Mouse (Mus musculus) hindbrain, embryonic 12.5 days (tissue): ENCODE data around the gene Gm37240. TPM values are rescaled to one million over a fixed set of nuclear protein-coding genes. Genes with fewer than 3 reads are reported as not detected.

ENCODE experiments used
- ATAC-seq: fragments of 200-750 bp; cut with Nextera tagmentation; 2 replicates; pipeline ENCODE4 v1.8.0; 2017; ENCODE audit warnings: moderate TSS enrichment; ENCODE audit not compliant: low FRiP score
- H3K27ac ChIP-seq: fragments of 300-500 bp; sonication (generic); 2 replicates; pipeline ENCODE4 v1.5.1; 2016; ENCODE audit warnings: mild to moderate bottlenecking
- H3K27me3 ChIP-seq: fragments of 300-500 bp; sonication (generic); 2 replicates; pipeline ENCODE4 v1.6.1; 2016; ENCODE audit warnings: mild to moderate bottlenecking
- H3K36me3 ChIP-seq: fragments of 300-500 bp; sonication (generic); 2 replicates; pipeline ENCODE4 v1.6.1; 2016; ENCODE audit warnings: mild to moderate bottlenecking
- H3K4me1 ChIP-seq: fragments of 300-500 bp; sonication (generic); 2 replicates; pipeline ENCODE4 v1.6.1; 2016
- H3K4me2 ChIP-seq: fragments of 300-500 bp; sonication (generic); replicated peaks from 2 replicates; pipeline ENCODE4 v1.6.1; 2016; ENCODE audit warnings: mild to moderate bottlenecking
- H3K4me3 ChIP-seq: fragments of 300-500 bp; sonication (generic); 2 replicates; pipeline ENCODE4 v1.5.1; 2016; ENCODE audit warnings: mild to moderate bottlenecking
- H3K9ac ChIP-seq: fragments of 300-500 bp; sonication (generic); 2 replicates; pipeline ENCODE4 v1.6.1; 2016; ENCODE audit warnings: mild to moderate bottlenecking, moderate library complexity
- H3K9me3 ChIP-seq: fragments of 300-500 bp; sonication (generic); replicated peaks from 2 replicates; pipeline ENCODE4 v1.6.1; 2016; ENCODE audit warnings: mild to moderate bottlenecking
- WGBS: fragments of 180-500 bp; shearing (Covaris S2); methylation state at CpG from one replicate; pipeline ENCODE4 v1.1.7; 2016; 5-methylcytosine and 5-hydroxymethylcytosine counted together
- polyA plus RNA-seq: library from polyadenylated mRNA; unstranded; fragments of >200 nt; fragmentation: Nextera tagmentation; extraction: Ambion mirVana; gene quantifications from 2 replicates; pipeline ENCODE4 v1.2.1, GENCODE M21; 2016

Gene Gm37240
- polyA plus RNA-seq, 1 experiment from 2014 or later = 3.3 TPM

DNA sequence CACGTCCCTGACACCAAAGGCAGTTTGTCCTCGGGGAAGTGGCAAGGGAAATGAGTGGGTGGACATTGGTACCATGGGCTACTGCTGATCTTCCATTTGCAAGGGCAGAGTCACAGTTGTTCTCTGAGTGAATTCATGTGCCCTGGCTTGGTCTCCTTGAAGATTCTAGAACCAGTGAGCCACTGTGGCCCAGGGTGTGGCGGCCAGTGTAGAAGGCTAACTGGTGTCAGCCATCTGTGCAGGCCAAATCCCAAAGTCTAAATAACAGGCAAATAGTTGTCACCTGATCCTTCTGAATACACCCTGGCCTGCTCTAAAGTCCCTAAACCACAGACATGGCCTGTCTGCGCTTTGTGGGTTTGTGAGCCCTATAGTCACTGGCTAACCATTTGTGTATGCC is 898.4 kb downstream of the Gm37240 start:
- H3K36me3 ChIP-seq = no peaks in the 10 kb centered on the region
- 89% methylated on average over 4 of the region's 4 CpGs for WGBS
- no peaks in the 10 kb centered on the region for H3K4me1 ChIP-seq
- H3K27ac ChIP-seq = no peak overlapping the region
- H3K9me3 ChIP-seq = no peaks in the 10 kb centered on the region
- no peak for ATAC-seq
- no peak overlapping the region for H3K4me3 ChIP-seq
- H3K4me2 ChIP-seq = no peak overlapping the region
- no peak overlapping the region for H3K9ac ChIP-seq
- no peaks in the 10 kb centered on the region for H3K27me3 ChIP-seq

GRCm38 (mm10) chr3:84985121-84985625 is 902.1 kb downstream of the Gm37240 start:
- peaks cover under 1% of the 10 kb centered on the region; the same call in 1 of the 2 replicates for H3K36me3 ChIP-seq
- WGBS = 85% methylated on average over 8 of the region's 8 CpGs
- H3K27me3 ChIP-seq = no peaks in the 10 kb centered on the region
- H3K9ac ChIP-seq = no peak overlapping the region
- H3K4me3 ChIP-seq = no peak overlapping the region
- no peak overlapping the region for H3K4me2 ChIP-seq
- no peak overlapping the region for H3K27ac ChIP-seq
- H3K9me3 ChIP-seq = no peaks in the 10 kb centered on the region
- no peaks in the 10 kb centered on the region for H3K4me1 ChIP-seq
- ATAC-seq = no peak

- WGBS = 82% methylated on average over 4 of the region's 4 CpGs
Observed at GRCm38 (mm10) chr3:84982688-84983087, 904.6 kb downstream of the Gm37240 start.

GRCm38 (mm10) chr3:84980158-84980557 is 907.2 kb downstream of the Gm37240 start:
- H3K4me1 ChIP-seq = no peaks in the 10 kb centered on the region
- no peak overlapping the region for H3K9ac ChIP-seq
- H3K4me3 ChIP-seq = no peak overlapping the region
- no peak for ATAC-seq
- no peaks in the 10 kb centered on the region for H3K9me3 ChIP-seq
- peaks cover 23% of the 10 kb centered on the region for H3K36me3 ChIP-seq
- H3K4me2 ChIP-seq = no peak overlapping the region
- H3K27ac ChIP-seq = no peak overlapping the region
- no peaks in the 10 kb centered on the region for H3K27me3 ChIP-seq
- 97% methylated on average over 2 of the region's 2 CpGs for whole genome bisulfite sequencing

More at GRCm38 (mm10) chr3:84982688-84983087, 904.6 kb downstream of the Gm37240 start:
- Histone ChIP-seq H3K4me1 (no peaks in the 10 kb centered on the region), H3K9ac (no peak overlapping the region), H3K9me3 (no peaks in the 10 kb centered on the region), H3K4me2 (no peak overlapping the region), H3K36me3 (peaks cover 9% of the 10 kb centered on the region), H3K4me3 (no peak overlapping the region), H3K27ac (no peak overlapping the region), H3K27me3 (no peaks in the 10 kb centered on the region)
- ATAC-seq = no peak

DNA sequence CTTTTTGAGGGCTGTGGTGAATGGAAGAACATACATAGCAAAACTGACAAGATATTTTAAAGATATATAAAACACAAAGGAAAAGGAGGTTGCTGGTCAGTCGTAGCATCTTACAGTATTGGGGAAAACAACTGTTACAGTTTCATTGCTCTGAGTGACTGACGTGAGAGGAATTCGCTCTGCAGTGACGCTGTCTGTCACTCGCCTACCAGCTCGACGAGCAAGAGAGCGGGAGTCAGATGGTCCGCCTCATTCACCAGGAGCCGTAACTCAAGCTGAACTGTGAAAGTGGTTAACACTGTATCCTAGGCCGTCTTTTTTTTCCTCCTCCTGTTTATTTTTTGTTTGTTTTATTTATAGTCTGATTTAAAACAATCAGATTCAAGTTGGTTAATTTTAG is 908.6 kb downstream of the Gm37240 start:
- WGBS = 88% methylated on average over 11 of the region's 11 CpGs
- no peak overlapping the region for H3K9ac ChIP-seq

GRCm38 (mm10) chr3:84974193-84974592 is 913.1 kb downstream of the Gm37240 start:
- Histone ChIP-seq H3K36me3 (peaks cover 42% of the 10 kb centered on the region), H3K4me3 (no peak overlapping the region), H3K4me2 (no peak overlapping the region), H3K27me3 (no peaks in the 10 kb centered on the region), H3K9ac (no peak overlapping the region), H3K4me1 (no peaks in the 10 kb centered on the region), H3K27ac (no peak overlapping the region), H3K9me3 (no peaks in the 10 kb centered on the region)
- WGBS = 85% methylated on average over 9 of the region's 9 CpGs
- ATAC-seq = no peak

More for the DNA sequence above, 908.6 kb downstream of the Gm37240 start:
- H3K27ac ChIP-seq = no peak overlapping the region
- no peaks in the 10 kb centered on the region for H3K9me3 ChIP-seq
- H3K4me3 ChIP-seq = no peak overlapping the region
- H3K27me3 ChIP-seq = no peaks in the 10 kb centered on the region
- no peak overlapping the region for H3K4me2 ChIP-seq
- H3K4me1 ChIP-seq = no peaks in the 10 kb centered on the region
- no peak for ATAC-seq
- peaks cover 27% of the 10 kb centered on the region for H3K36me3 ChIP-seq

- Histone ChIP-seq H3K36me3 (peaks cover 53% of the 10 kb centered on the region), H3K9ac (no peak overlapping the region), H3K27me3 (no peaks in the 10 kb centered on the region)
Observed at GRCm38 (mm10) chr3:84972881-84973280, 914.4 kb downstream of the Gm37240 start.

DNA sequence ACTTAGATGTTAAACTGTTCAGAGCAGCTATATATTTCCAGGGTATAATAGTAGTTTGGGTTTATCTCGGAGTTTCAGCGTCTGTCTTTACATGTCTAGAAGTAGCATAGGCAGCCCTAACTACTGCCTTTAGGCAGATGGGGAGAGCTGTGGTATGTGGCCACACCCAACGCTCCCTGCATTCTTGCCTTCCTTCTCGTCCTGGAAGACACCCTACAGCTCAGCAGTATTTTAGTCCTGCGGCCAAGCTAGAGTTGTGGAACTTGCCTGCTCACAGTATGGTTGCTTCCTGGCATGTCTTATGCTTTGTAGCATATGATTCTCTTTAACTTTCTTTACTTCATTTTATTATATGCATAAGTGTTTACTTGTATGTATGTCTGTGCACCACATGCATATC is 915.8 kb downstream of the Gm37240 start:
- H3K9ac ChIP-seq = no peak overlapping the region
- no peak overlapping the region for H3K4me3 ChIP-seq
- no peak for ATAC-seq
- WGBS = 83% methylated on average over 5 of the region's 5 CpGs
- H3K9me3 ChIP-seq = no peaks in the 10 kb centered on the region
- no peak overlapping the region for H3K27ac ChIP-seq
- no peaks in the 10 kb centered on the region for H3K4me1 ChIP-seq
- H3K4me2 ChIP-seq = no peak overlapping the region
- H3K27me3 ChIP-seq = no peaks in the 10 kb centered on the region
- peaks cover 52% of the 10 kb centered on the region for H3K36me3 ChIP-seq

More at GRCm38 (mm10) chr3:84972881-84973280, 914.4 kb downstream of the Gm37240 start:
- Histone ChIP-seq H3K4me1 (no peaks in the 10 kb centered on the region), H3K4me3 (no peak overlapping the region), H3K27ac (no peak overlapping the region), H3K9me3 (no peaks in the 10 kb centered on the region), H3K4me2 (no peak overlapping the region)
- 91% methylated on average over 2 of the region's 2 CpGs for WGBS
- ATAC-seq = no peak

GRCm38 (mm10) chr3:84967364-84967763 is 920.0 kb downstream of the Gm37240 start:
- H3K27ac ChIP-seq = no peak overlapping the region
- no peak overlapping the region for H3K9ac ChIP-seq
- H3K4me3 ChIP-seq = no peak overlapping the region
- no peaks in the 10 kb centered on the region for H3K4me1 ChIP-seq
- 95% methylated on average over 4 of the region's 4 CpGs for WGBS
- H3K27me3 ChIP-seq = no peaks in the 10 kb centered on the region
- ATAC-seq = no peak
- no peaks in the 10 kb centered on the region for H3K9me3 ChIP-seq
- H3K36me3 ChIP-seq = peaks cover 38% of the 10 kb centered on the region
- H3K4me2 ChIP-seq = no peak overlapping the region

DNA sequence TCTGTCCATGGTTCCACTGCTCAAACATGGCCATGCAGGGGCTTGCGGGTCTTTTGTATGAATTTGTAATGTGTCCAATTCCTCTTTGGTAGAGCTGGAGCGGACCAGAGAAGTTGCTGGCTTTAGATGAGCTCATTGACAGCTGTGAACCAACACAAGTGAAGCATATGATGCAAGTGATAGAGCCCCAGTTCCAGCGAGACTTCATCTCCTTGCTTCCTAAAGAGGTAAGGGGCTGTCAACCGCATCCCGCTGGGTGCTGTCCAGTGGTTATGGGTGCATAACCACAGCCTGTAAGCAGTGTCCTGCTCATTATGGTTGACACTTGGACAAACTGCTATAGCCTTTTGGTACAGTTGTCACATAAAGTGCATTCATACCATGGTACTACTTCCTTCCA is 922.2 kb downstream of the Gm37240 start:
- Histone ChIP-seq H3K4me3 (no peak overlapping the region), H3K27ac (no peak overlapping the region), H3K27me3 (no peaks in the 10 kb centered on the region), H3K36me3 (peaks cover 35% of the 10 kb centered on the region), H3K4me2 (no peak overlapping the region), H3K4me1 (no peaks in the 10 kb centered on the region), H3K9ac (no peak overlapping the region), H3K9me3 (no peaks in the 10 kb centered on the region)
- 94% methylated on average over 5 of the region's 5 CpGs for WGBS
- no peak for ATAC-seq

DNA sequence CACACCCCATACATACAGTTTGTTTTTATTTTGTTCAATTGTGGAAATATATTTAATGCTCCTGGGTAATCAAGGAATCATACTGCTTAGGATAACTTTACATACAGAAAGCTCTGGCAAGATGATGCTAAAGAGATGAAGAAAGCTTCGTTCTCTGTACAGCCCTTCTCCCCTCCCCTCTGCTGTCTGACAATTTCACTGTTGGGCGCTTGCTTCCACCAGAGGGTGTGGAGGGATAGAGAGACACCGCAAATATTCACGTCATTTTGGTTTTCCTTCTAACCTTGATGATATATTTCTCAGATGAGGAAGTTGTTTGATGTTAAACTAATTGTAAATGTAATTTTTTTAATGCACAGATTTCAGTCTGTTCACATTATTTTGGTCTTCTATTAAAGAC is 931.5 kb downstream of the Gm37240 start:
- no peaks in the 10 kb centered on the region for H3K27me3 ChIP-seq
- peaks cover 4% of the 10 kb centered on the region; the same call in 1 of the 2 replicates for H3K36me3 ChIP-seq
- ATAC-seq = no peak
- no peak overlapping the region for H3K4me2 ChIP-seq
- no peaks in the 10 kb centered on the region for H3K9me3 ChIP-seq
- H3K4me1 ChIP-seq = peaks cover 11% of the 10 kb centered on the region; the same call in 1 of the 2 replicates
- 53% methylated on average over 4 of the region's 4 CpGs for WGBS
- no peak overlapping the region for H3K9ac ChIP-seq
- H3K27ac ChIP-seq = no peak overlapping the region
- H3K4me3 ChIP-seq = no peak overlapping the region

DNA sequence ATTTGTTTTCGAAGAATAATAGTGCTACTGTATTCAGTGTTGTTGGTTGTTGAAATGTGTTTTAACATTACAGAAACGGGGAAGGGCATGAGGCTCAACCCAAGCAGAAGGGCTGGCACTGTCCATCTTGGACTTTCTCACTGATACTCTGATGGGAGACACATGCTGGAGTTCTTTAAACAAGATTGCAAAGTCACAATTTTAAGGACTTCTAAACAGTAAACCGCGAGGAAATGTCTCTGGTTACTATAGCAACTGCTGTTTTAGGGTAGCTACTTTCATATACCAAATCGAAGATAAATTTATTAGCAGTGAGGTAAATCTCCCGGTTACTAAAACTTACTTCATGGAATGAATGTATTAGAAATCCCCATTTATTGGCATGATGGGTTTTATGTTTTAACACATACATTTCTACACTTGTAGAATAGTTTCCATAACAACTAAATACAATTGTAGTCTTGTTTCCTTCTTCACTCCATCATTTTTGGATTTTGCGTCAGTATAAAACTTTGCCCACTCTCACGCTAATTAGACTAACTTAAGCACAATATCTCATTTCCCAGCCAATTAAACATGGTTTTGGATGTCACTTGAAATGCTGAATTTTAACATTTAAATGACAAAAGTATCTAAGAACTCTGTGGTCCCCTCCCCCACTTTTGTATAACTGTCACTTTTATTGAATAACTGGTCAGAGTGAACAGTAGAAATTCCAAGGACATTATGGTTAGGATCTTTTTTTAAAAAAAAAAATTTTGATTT is 932.1 kb downstream of the Gm37240 start:
- no peaks in the 10 kb centered on the region for H3K27me3 ChIP-seq
- no peaks in the 10 kb centered on the region for H3K9me3 ChIP-seq
- 0 out of 2 replicates have a peak, but pooled peaks cover 3% of the 10 kb centered on the region for H3K36me3 ChIP-seq
- H3K4me3 ChIP-seq = no peak overlapping the region
- 0 out of 2 replicates have a peak overlapping the region, but pooled peaks have one; percentile 11 for H3K4me2 ChIP-seq
- peaks cover 11% of the 10 kb centered on the region; the same call in 1 of the 2 replicates for H3K4me1 ChIP-seq
- 68% methylated on average over 8 of the region's 8 CpGs for WGBS
- H3K9ac ChIP-seq = no peak overlapping the region
- ATAC-seq = no peak
- no peak overlapping the region for H3K27ac ChIP-seq
